Mouse (Mus musculus) myocyte (in vitro differentiated cells): ENCODE measurements around the gene Clns1a.

Source experiments
- E2F4 ChIP-seq: IDR thresholded peaks from one replicate; pipeline ENCODE4 v1.6.1; 2011; ENCODE audit warnings: mild to moderate bottlenecking, control low read depth, moderate library complexity; ENCODE audit not compliant: insufficient read depth
- MAX ChIP-seq: IDR thresholded peaks from one replicate; pipeline ENCODE4 v1.6.1; 2011; ENCODE audit warnings: low read depth, mild to moderate bottlenecking, control low read depth
- MYOD1 ChIP-seq, 3 experiments: IDR thresholded peaks; one replicate each; pipeline ENCODE4 v1.6.1; 2011; ENCODE audit warnings: control low read depth in 2 of 3, low read depth in 2 of 3, mild to moderate bottlenecking in 2 of 3, moderate library complexity in 1 of 3; ENCODE audit not compliant: insufficient read length in 2 of 3, control insufficient read depth in 1 of 3
- MYOG ChIP-seq, 3 experiments: IDR thresholded peaks; one replicate each; pipeline ENCODE4 v1.6.1; 2011; ENCODE audit warnings: control low read depth in 2 of 3, low read depth in 2 of 3, mild to moderate bottlenecking in 2 of 3; ENCODE audit not compliant: insufficient read length in 2 of 3, control insufficient read depth in 1 of 3, insufficient read depth in 1 of 3
- POLR2A ChIP-seq: IDR thresholded peaks from one replicate; pipeline ENCODE4 v1.6.1; 2011; ENCODE audit warnings: low read depth, mild to moderate bottlenecking, control low read depth, moderate library complexity; ENCODE audit not compliant: insufficient read length
- TCF12 ChIP-seq: IDR thresholded peaks from one replicate; pipeline ENCODE4 v1.6.1; 2011; ENCODE audit warnings: mild to moderate bottlenecking, control low read depth; ENCODE audit not compliant: poor library complexity, insufficient read depth, severe bottlenecking
- USF1 ChIP-seq: IDR thresholded peaks from one replicate; pipeline ENCODE4 v1.6.1; 2011; ENCODE audit warnings: low read depth, mild to moderate bottlenecking, control low read depth, moderate library complexity

- TF ChIP-seq MYOG (IDR thresholded peaks at IDR 0.05; ENCODE audit: control insufficient read depth in 1 of 3, insufficient read depth in 1 of 3, insufficient read length in 2 of 3, low read depth in 2 of 3) (no peak), TCF12 (no peak), POLR2A (no peak), USF1 (no peak), MAX (no peak), MYOD1 (IDR thresholded peaks at IDR 0.05; ENCODE audit: control insufficient read depth in 1 of 3, insufficient read length in 2 of 3, low read depth in 2 of 3) (no peak), E2F4 (no peak)
These were observed 53.1 kb downstream of the Clns1a start for GRCm38 (mm10) chr7:97749207-97750190.
